Mouse (Mus musculus): ENCODE results near the gene Lysmd4. TPM values are rescaled to one million over a fixed set of nuclear protein-coding genes. Genes with fewer than 3 reads are reported as not detected.

The Lysmd4 gene
- polyA plus RNA-seq, 1 experiment: 10.6 TPM

DNA sequence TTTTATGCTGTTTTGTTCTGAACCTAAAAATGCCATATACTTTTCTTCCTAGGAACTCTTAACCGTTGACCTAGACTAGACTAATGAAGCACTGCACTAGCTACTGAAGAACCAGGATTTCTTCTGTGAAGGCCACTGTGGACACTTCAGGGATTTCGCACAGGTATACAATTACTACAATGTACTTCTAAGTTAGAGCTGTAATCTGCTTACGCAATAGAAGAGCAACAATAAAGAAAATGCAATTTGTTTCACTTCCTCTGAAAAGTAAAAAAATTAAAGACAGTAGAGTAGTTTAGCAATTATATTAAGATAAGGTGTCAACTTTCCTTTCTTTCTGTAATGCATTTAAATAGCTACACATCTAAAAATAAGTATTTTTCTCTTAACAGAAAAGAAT lies 84.7 kb downstream of the Lysmd4 start:
- H3K4me3 ChIP-seq (ENCODE audit: insufficient read depth, low read length): no peak overlapping the region
- TF ChIP-seq CTCF (IDR thresholded peaks at IDR 0.05; ENCODE audit: borderline replicate concordance, insufficient read depth, low read length): no peak
- no peak for TF ChIP-seq POLR2A (IDR thresholded peaks at IDR 0.05; ENCODE audit: low read depth, low read length)
- H3K4me1 ChIP-seq (ENCODE audit: control insufficient read depth, insufficient read depth, low read length): no peaks in the 10 kb centered on the region
- no peak overlapping the region for H3K27ac ChIP-seq (ENCODE audit: insufficient read depth, low read length)

DNA sequence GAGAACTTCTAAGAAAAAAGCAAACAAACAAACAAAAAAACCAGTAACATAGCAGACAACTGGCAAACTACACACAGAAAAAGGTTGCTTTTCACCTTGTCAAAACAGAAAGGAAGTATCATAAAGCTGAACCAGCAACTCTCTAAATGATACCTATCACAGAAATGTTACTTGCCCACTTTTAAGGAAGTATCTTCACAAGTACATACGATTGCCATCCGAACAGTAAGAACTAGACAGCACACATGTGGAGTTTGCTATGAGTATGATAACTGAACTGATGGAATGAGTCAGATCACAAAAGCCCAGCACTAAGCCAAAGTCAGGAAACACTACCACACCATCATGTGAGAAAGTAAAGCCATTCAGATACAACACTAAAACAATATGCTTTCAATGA lies 85.8 kb downstream of the Lysmd4 start:
- Histone ChIP-seq H3K4me1 (ENCODE audit: control insufficient read depth, insufficient read depth, low read length) (no peaks in the 10 kb centered on the region), H3K4me3 (ENCODE audit: insufficient read depth, low read length) (no peak overlapping the region), H3K27ac (ENCODE audit: insufficient read depth, low read length) (no peak overlapping the region)
- TF ChIP-seq POLR2A (IDR thresholded peaks at IDR 0.05; ENCODE audit: low read depth, low read length): no peak

DNA sequence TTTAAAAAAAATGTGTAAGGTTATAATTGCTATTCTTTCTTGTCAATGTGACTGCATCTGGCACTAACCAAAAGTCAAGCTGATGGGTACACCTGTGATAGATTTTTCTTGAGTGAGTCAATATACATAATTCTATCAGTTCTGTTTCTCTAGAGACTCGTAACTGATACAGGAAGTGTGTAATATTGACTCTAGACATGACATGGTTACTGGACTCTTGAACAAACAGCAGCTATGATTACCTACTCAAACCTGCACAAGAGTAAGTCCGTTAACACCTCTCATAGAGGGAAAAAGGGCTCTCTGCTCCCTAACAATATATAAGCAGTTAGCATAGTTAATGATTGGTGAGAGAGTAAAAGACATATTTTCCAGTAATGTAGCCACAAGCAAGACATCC lies 87.8 kb downstream of the Lysmd4 start:
- H3K27ac ChIP-seq (ENCODE audit: insufficient read depth, low read length): no peak overlapping the region
- no peaks in the 10 kb centered on the region for H3K4me1 ChIP-seq (ENCODE audit: control insufficient read depth, insufficient read depth, low read length)
- H3K4me3 ChIP-seq (ENCODE audit: insufficient read depth, low read length): no peak overlapping the region
- TF ChIP-seq POLR2A (IDR thresholded peaks at IDR 0.05; ENCODE audit: low read depth, low read length) (no peak), CTCF (IDR thresholded peaks at IDR 0.05; ENCODE audit: borderline replicate concordance, insufficient read depth, low read length) (no peak)

DNA sequence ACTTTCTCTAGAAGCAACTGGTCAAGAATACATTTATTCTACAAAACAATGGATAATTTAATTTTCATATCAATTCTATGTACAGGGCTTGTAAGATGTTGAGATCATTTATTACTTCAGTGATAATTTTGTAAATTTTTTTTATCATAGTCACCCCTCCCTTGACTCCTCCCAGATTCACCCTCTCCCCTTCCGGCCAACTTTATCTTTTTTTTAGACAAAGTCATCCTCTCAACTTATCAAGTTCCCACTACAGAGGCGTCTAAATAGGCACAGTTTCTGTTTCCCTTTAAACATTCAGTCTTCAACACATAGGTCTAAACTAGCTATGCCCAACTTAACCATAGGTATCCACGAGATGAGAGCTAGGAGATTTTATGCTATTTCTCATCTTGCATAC lies 90.9 kb downstream of the Lysmd4 start:
- H3K4me3 ChIP-seq (ENCODE audit: insufficient read depth, low read length): no peak overlapping the region
- H3K27ac ChIP-seq (ENCODE audit: insufficient read depth, low read length): no peak overlapping the region
- no peaks in the 10 kb centered on the region for H3K4me1 ChIP-seq (ENCODE audit: control insufficient read depth, insufficient read depth, low read length)
- TF ChIP-seq CTCF (IDR thresholded peaks at IDR 0.05; ENCODE audit: borderline replicate concordance, insufficient read depth, low read length) (no peak), POLR2A (IDR thresholded peaks at IDR 0.05; ENCODE audit: low read depth, low read length) (no peak)

DNA sequence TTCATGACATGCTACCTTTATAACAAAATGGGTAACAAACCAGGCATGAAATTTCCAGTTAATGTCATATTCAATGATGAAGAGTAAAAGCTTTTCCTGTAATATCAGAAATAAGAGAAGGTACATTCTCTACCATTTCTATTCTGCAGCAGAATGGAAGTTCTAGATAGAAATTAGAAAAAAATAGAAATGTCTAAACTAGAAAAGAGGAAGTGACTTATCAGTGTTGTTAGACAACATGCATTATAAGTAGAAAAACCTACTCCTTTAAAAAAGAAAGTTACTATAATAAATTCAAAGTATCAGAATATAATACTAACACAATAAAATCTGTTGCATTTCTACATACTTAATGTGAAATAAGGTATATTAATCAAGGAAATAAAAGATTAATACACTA lies 96.4 kb downstream of the Lysmd4 start:
- Histone ChIP-seq H3K27ac (ENCODE audit: insufficient read depth, low read length) (no peak overlapping the region), H3K4me3 (ENCODE audit: insufficient read depth, low read length) (no peak overlapping the region), H3K4me1 (ENCODE audit: control insufficient read depth, insufficient read depth, low read length) (no peaks in the 10 kb centered on the region)
- no peak for TF ChIP-seq CTCF (IDR thresholded peaks at IDR 0.05; ENCODE audit: borderline replicate concordance, insufficient read depth, low read length)
- no peak for TF ChIP-seq POLR2A (IDR thresholded peaks at IDR 0.05; ENCODE audit: low read depth, low read length)

DNA sequence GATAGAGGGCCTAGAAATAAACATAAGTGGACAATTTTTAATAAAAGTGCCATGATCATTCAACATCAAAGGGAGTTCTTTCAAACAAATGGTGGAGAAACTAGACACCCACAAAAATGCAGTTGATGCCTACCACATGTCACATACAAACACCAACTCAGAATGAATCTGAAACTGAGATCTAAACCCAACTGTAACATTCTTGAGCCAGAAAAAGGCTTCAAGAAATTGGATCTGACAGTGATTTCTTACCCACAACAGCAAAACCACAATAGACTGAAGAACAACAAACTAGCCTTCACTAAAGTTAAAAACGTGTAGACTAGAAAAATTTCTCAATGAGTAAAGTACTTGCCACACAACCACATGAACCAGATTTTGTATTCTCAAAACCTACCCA lies 98.0 kb downstream of the Lysmd4 start:
- TF ChIP-seq POLR2A (IDR thresholded peaks at IDR 0.05; ENCODE audit: low read depth, low read length): no peak
- TF ChIP-seq CTCF (IDR thresholded peaks at IDR 0.05; ENCODE audit: borderline replicate concordance, insufficient read depth, low read length): no peak
- no peak overlapping the region for H3K4me3 ChIP-seq (ENCODE audit: insufficient read depth, low read length)
- no peaks in the 10 kb centered on the region for H3K4me1 ChIP-seq (ENCODE audit: control insufficient read depth, insufficient read depth, low read length)
- no peak overlapping the region for H3K27ac ChIP-seq (ENCODE audit: insufficient read depth, low read length)

DNA sequence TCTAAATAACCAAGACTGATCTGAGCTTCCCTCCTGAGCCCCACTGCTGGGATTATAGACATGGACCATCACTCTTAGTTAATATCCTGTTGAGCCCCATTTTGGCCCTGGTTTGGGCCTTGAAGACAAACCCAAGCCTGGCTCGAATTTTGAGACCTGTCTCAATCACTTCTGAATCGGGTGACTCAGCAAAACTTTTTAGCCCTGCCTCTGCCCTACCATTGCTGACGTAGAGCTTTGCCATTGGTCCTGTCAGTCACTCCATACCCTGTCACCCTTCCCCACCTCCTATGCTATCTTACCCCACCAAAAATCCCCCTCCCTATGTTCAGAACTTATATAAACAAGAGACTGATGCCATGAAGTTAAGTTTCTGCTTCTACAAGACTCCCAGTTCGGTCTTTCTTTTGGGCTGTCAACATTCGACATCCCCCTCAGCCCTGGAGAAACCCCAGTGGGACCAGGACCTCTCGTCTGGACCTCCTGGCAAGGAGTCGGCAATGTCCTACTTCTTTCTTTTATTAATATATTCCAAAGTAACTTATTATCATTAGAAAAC lies 119.8 kb downstream of the Lysmd4 start:
- no peak for TF ChIP-seq CTCF (IDR thresholded peaks at IDR 0.05; ENCODE audit: borderline replicate concordance, insufficient read depth, low read length)
- no peak for TF ChIP-seq POLR2A (IDR thresholded peaks at IDR 0.05; ENCODE audit: low read depth, low read length)
- H3K4me1 ChIP-seq (ENCODE audit: control insufficient read depth, insufficient read depth, low read length): no peaks in the 10 kb centered on the region
- H3K4me3 ChIP-seq (ENCODE audit: insufficient read depth, low read length): no peak overlapping the region
- no peak overlapping the region for H3K27ac ChIP-seq (ENCODE audit: insufficient read depth, low read length)

DNA sequence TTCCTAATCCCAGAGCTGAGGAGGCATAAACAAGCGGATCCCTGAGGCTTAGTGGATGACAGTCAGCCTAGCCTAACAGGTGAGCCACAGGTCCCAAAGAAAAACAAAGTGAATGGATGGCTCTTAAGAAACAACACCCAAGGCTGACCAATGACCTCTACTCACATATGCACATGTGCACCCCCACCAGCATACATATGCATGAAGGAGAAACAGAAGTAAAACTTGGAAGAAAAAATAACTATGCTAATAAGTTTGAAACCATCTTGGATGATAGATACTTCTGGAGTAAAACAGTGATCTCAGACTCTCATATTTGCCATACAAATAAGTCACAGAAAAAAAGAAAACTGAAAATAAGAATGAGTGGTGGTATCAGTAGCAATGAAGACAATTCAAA lies 122.1 kb downstream of the Lysmd4 start:
- Histone ChIP-seq H3K4me3 (ENCODE audit: insufficient read depth, low read length) (no peak overlapping the region), H3K27ac (ENCODE audit: insufficient read depth, low read length) (no peak overlapping the region)
- TF ChIP-seq POLR2A (IDR thresholded peaks at IDR 0.05; ENCODE audit: low read depth, low read length): no peak
- no peak for TF ChIP-seq CTCF (IDR thresholded peaks at IDR 0.05; ENCODE audit: borderline replicate concordance, insufficient read depth, low read length)

DNA sequence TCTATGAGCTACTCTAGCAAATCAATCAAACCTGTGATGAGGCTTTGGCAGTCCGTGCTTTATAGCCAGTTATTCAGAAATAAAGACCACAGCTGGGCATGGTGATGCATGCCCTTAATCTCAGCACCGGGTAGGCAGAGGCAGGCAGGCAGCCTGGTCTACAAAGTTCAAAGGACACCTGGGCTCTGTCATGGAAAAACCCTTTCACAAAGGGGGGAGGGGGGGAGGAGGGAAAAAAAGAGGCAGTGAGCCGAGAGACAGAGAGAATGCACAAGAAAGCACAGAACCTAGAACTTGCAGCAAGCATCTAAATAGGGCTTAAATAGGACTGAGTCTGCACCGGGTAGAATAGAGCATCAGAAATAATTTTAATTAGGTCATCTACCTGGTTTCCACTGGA lies 130.6 kb downstream of the Lysmd4 start:
- H3K27ac ChIP-seq (ENCODE audit: insufficient read depth, low read length): no peak overlapping the region
- TF ChIP-seq CTCF (IDR thresholded peaks at IDR 0.05; ENCODE audit: borderline replicate concordance, insufficient read depth, low read length): no peak
- no peak for TF ChIP-seq POLR2A (IDR thresholded peaks at IDR 0.05; ENCODE audit: low read depth, low read length)
- no peaks in the 10 kb centered on the region for H3K4me1 ChIP-seq (ENCODE audit: control insufficient read depth, insufficient read depth, low read length)
- H3K4me3 ChIP-seq (ENCODE audit: insufficient read depth, low read length): no peak overlapping the region

More for the DNA sequence above, 122.1 kb downstream of the Lysmd4 start:
- no peaks in the 10 kb centered on the region for H3K4me1 ChIP-seq (ENCODE audit: control insufficient read depth, insufficient read depth, low read length)

DNA sequence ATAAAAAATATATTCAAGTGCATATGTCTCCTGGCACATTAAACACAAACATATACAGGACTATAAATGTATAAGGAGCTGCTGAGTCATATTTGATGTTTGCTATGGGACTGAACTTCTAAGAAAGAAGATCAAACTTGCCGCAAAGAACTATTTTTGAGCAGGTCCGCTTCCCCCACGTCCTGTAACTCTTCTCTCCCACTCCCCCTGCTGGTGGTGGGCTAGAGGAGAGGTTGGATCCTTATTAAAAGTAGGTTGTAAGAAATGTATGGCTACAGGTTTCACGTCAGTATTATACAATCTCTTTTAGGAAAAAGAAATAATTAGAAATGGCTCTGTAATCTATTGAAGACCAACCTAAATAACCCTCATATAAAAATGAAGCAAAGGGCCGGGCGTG lies 131.3 kb downstream of the Lysmd4 start:
- H3K4me3 ChIP-seq (ENCODE audit: insufficient read depth, low read length): no peak overlapping the region

DNA sequence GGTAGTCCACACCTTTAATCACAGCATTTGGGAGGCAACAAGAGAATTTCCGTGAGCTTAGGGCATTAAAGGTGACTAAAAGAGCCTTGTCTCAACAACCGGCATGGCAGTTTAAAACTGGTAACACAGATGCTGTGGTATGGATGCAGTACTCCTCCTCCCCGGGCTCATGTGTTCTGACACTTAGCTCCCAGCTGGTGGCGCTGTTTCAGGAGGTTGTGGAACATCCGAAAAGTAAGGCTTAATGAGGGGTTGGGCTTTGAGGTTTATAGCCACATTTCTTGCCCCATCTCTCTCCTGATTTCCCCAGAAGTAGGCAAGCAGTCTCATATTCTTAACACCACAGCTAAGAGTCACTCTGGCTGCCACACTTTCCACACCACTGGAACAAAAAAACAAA lies 133.5 kb downstream of the Lysmd4 start:
- TF ChIP-seq POLR2A (IDR thresholded peaks at IDR 0.05; ENCODE audit: low read depth, low read length) (no peak), CTCF (IDR thresholded peaks at IDR 0.05; ENCODE audit: borderline replicate concordance, insufficient read depth, low read length) (no peak)
- Histone ChIP-seq H3K4me1 (ENCODE audit: control insufficient read depth, insufficient read depth, low read length) (peaks cover 4% of the 10 kb centered on the region; the same call in 1 of the 2 replicates), H3K27ac (ENCODE audit: insufficient read depth, low read length) (no peak overlapping the region), H3K4me3 (ENCODE audit: insufficient read depth, low read length) (no peak overlapping the region)

More for the DNA sequence above, 131.3 kb downstream of the Lysmd4 start:
- TF ChIP-seq CTCF (IDR thresholded peaks at IDR 0.05; ENCODE audit: borderline replicate concordance, insufficient read depth, low read length): no peak
- no peak for TF ChIP-seq POLR2A (IDR thresholded peaks at IDR 0.05; ENCODE audit: low read depth, low read length)
- Histone ChIP-seq H3K27ac (ENCODE audit: insufficient read depth, low read length) (no peak overlapping the region), H3K4me1 (ENCODE audit: control insufficient read depth, insufficient read depth, low read length) (no peaks in the 10 kb centered on the region)

Other genes starting within 250 kb of the Lysmd4 start
- gene Mef2a, start 150.3 kb downstream of the Lysmd4 start, polyA plus RNA-seq (2011; ENCODE audit: insufficient read length, low read depth, missing spikeins): 59.4 and 74.2 TPM in 2 replicates

All from embryonic fibroblast, embryonic 13.5 days (primary cell).